Mouse (Mus musculus) midbrain, embryonic 14.5 days (tissue): ENCODE results near the gene Rplp2. TPM values are rescaled to one million over a fixed set of nuclear protein-coding genes. Genes with fewer than 3 reads are reported as not detected.

Source experiments
- ATAC-seq: fragments of 200-750 bp; cut with Nextera tagmentation; 2 replicates; pipeline ENCODE4 v1.8.0; 2017; ENCODE audit warnings: moderate number of reproducible peaks, moderate library complexity; ENCODE audit not compliant: low FRiP score, low TSS enrichment
- DNase-seq: peaks from one replicate; pipeline ENCODE4 v3.0.0-alpha.2; 2015
- H3K27ac ChIP-seq: fragments of 300-500 bp; sonication (generic); replicated peaks from 2 replicates; pipeline ENCODE4 v1.5.1; 2014; ENCODE audit warnings: mild to moderate bottlenecking, low read depth, low read length, moderate library complexity
- H3K27me3 ChIP-seq: fragments of 300-500 bp; sonication (generic); 2 replicates; pipeline ENCODE4 v1.6.1; 2014; ENCODE audit warnings: low read length, control low read depth, mixed read lengths; ENCODE audit not compliant: control insufficient read depth, insufficient read depth
- H3K36me3 ChIP-seq: fragments of 300-500 bp; sonication (generic); 2 replicates; pipeline ENCODE4 v1.6.1; 2014; ENCODE audit warnings: low read length, control low read depth; ENCODE audit not compliant: control insufficient read depth, insufficient read depth
- H3K4me1 ChIP-seq: fragments of 300-500 bp; sonication (generic); 2 replicates; pipeline ENCODE4 v1.6.1; 2014; ENCODE audit warnings: mild to moderate bottlenecking, antibody characterized with exemption, low read length, control low read depth; ENCODE audit not compliant: control insufficient read depth, insufficient read depth
- H3K4me2 ChIP-seq: fragments of 300-500 bp; sonication (generic); 2 replicates; pipeline ENCODE4 v1.6.1; 2014; ENCODE audit warnings: mild to moderate bottlenecking, low read length, moderate library complexity
- H3K4me3 ChIP-seq: fragments of 300-500 bp; sonication (generic); replicated peaks from 2 replicates; pipeline ENCODE4 v1.5.1; 2014; ENCODE audit warnings: low read depth, low read length
- H3K9ac ChIP-seq: fragments of 300-500 bp; sonication (generic); replicated peaks from 2 replicates; pipeline ENCODE4 v1.6.1; 2014; ENCODE audit warnings: mild to moderate bottlenecking, low read length, moderate library complexity
- H3K9me3 ChIP-seq: fragments of 300-500 bp; sonication (generic); 2 replicates; pipeline ENCODE4 v1.6.1; 2016; ENCODE audit warnings: low read length, control low read depth, mixed read lengths; ENCODE audit not compliant: control insufficient read depth
- WGBS: fragments of 180-500 bp; shearing (Covaris S2); extraction: QIAGEN DNeasy Blood & Tissue Kit; methylation state at CpG from one replicate; pipeline ENCODE4 v1.1.7; 2014; 5-methylcytosine and 5-hydroxymethylcytosine counted together
- polyA plus RNA-seq: library from polyadenylated mRNA; unstranded; fragments of >200 nt; fragmentation: Nextera tagmentation; extraction: Ambion mirVana; gene quantifications from 2 replicates; pipeline ENCODE4 v1.2.1, GENCODE M21; 2014

Rplp2 gene
- polyA plus RNA-seq, 1 experiment from 2014 or later = 772 TPM

- peak; percentile 88 for ATAC-seq
- under 1% methylated on average over 51 of the region's 56 CpGs for WGBS
- H3K27me3 ChIP-seq = no peaks in the 10 kb centered on the region
Observed at GRCm38 (mm10) chr7:141413809-141414584, 33.2 kb upstream of the Rplp2 start, which contains the start of gene Gatd1. Gene Gatd1 (minus strand): TSS chr7:141414136.

GRCm38 (mm10) chr7:141416144-141416841 is 30.9 kb upstream of the Rplp2 start:
- no peak overlapping the region for H3K4me3 ChIP-seq
- no peak overlapping the region for H3K4me2 ChIP-seq
- H3K9me3 ChIP-seq = no peaks in the 10 kb centered on the region
- no peak overlapping the region for H3K9ac ChIP-seq
- H3K27me3 ChIP-seq = no peaks in the 10 kb centered on the region
- no peaks in the 10 kb centered on the region for H3K36me3 ChIP-seq
- H3K4me1 ChIP-seq = peaks cover 10% of the 10 kb centered on the region
- WGBS = 80% methylated on average over 6 of the region's 6 CpGs
- no peak for ATAC-seq
- no peak for DNase-seq
- H3K27ac ChIP-seq = no peak overlapping the region

More at GRCm38 (mm10) chr7:141413809-141414584, 33.2 kb upstream of the Rplp2 start, which contains the start of gene Gatd1:
- Histone ChIP-seq H3K27ac (peak within 1 kb of the TSS; percentile 83), H3K9ac (peak within 1 kb of the TSS; percentile 76), H3K4me2 (peak within 1 kb of the TSS; percentile 91), H3K9me3 (no peaks in the 10 kb centered on the region), H3K4me3 (peak within 1 kb of the TSS; percentile 66), H3K4me1 (peaks cover 10% of the 10 kb centered on the region), H3K36me3 (peaks cover 11% of the 10 kb centered on the region; the same call in 1 of the 2 replicates)
- peak; percentile 100 for DNase-seq

- H3K9me3 ChIP-seq = no peaks in the 10 kb centered on the region
- H3K4me3 ChIP-seq = no peak overlapping the region
- WGBS = 69% methylated on average over 8 of the region's 8 CpGs
- no peaks in the 10 kb centered on the region for H3K36me3 ChIP-seq
- H3K4me1 ChIP-seq = peaks cover 8% of the 10 kb centered on the region
- no peaks in the 10 kb centered on the region for H3K27me3 ChIP-seq
- DNase-seq (no peak), ATAC-seq (no peak)
- no peak overlapping the region for H3K4me2 ChIP-seq
- no peak overlapping the region for H3K27ac ChIP-seq
- H3K9ac ChIP-seq = no peak overlapping the region
Observed at GRCm38 (mm10) chr7:141417731-141418681, 29.2 kb upstream of the Rplp2 start.

- no peaks in the 10 kb centered on the region for H3K9me3 ChIP-seq
- H3K9ac ChIP-seq = no peak overlapping the region
- no peak overlapping the region for H3K4me2 ChIP-seq
- WGBS = 77% methylated on average over 7 of the region's 7 CpGs
- no peaks in the 10 kb centered on the region for H3K27me3 ChIP-seq
- no peak for ATAC-seq
- peak; percentile 17 for DNase-seq
- H3K4me3 ChIP-seq = no peak overlapping the region
- no peaks in the 10 kb centered on the region for H3K36me3 ChIP-seq
- H3K27ac ChIP-seq = no peak overlapping the region
- peaks cover 4% of the 10 kb centered on the region; the same call in 1 of the 2 replicates for H3K4me1 ChIP-seq
Observed at GRCm38 (mm10) chr7:141418970-141419369, 28.2 kb upstream of the Rplp2 start.

- H3K4me1 ChIP-seq = no peaks in the 10 kb centered on the region
- H3K27me3 ChIP-seq = no peaks in the 10 kb centered on the region
- H3K36me3 ChIP-seq = no peaks in the 10 kb centered on the region
- no peak overlapping the region for H3K4me3 ChIP-seq
- H3K4me2 ChIP-seq = no peak overlapping the region
- H3K9ac ChIP-seq = no peak overlapping the region
- DNase-seq (no peak), ATAC-seq (no peak)
- WGBS = 89% methylated on average over 9 of the region's 9 CpGs
- H3K27ac ChIP-seq = no peak overlapping the region
- no peaks in the 10 kb centered on the region for H3K9me3 ChIP-seq
Observed at GRCm38 (mm10) chr7:141420030-141420702, 27.0 kb upstream of the Rplp2 start.

GRCm38 (mm10) chr7:141423811-141424210 is 23.4 kb upstream of the Rplp2 start:
- ATAC-seq (no peak), DNase-seq (no peak)
- Histone ChIP-seq H3K4me3 (no peak overlapping the region), H3K9ac (no peak overlapping the region), H3K9me3 (no peaks in the 10 kb centered on the region), H3K4me2 (no peak overlapping the region), H3K27ac (no peak overlapping the region), H3K4me1 (peaks cover 7% of the 10 kb centered on the region; the same call in 1 of the 2 replicates), H3K36me3 (0 out of 2 replicates have a peak, but pooled peaks cover 11% of the 10 kb centered on the region), H3K27me3 (no peaks in the 10 kb centered on the region)
- 71% methylated on average over 4 of the region's 4 CpGs for WGBS

- Histone ChIP-seq H3K27me3 (no peaks in the 10 kb centered on the region), H3K4me3 (no peak overlapping the region), H3K9me3 (no peaks in the 10 kb centered on the region), H3K4me1 (peaks cover 12% of the 10 kb centered on the region; the same call in 1 of the 2 replicates), H3K4me2 (no peak overlapping the region), H3K27ac (no peak overlapping the region), H3K9ac (no peak overlapping the region), H3K36me3 (peaks cover 32% of the 10 kb centered on the region)
- ATAC-seq (no peak), DNase-seq (no peak)
- 88% methylated on average over 12 of the region's 12 CpGs for WGBS
Observed at GRCm38 (mm10) chr7:141426948-141427730, 20.0 kb upstream of the Rplp2 start.
